Mouse (Mus musculus): ENCODE data around the gene Hbb-bh1. TPM values are rescaled to one million over a fixed set of nuclear protein-coding genes. Genes with fewer than 3 reads are reported as not detected.
"Not testable (repeated sequence)": the region's sequence is repeated elsewhere in the genome, so short reads cannot be mapped to it uniquely, and the experiment has no call there.

Gene Hbb-bh1
- total RNA-seq, 2 experiments from 2014 or later = not detected

- DNase-seq = no peak
Observed at GRCm38 (mm10) chr7:103811223-103811845, 31.6 kb downstream of the Hbb-bh1 start.

GRCm38 (mm10) chr7:103810746-103811145, 32.2 kb downstream of the Hbb-bh1 start:
- no peak for DNase-seq

- no peak for DNase-seq
Observed at GRCm38 (mm10) chr7:103810296-103810695, 32.7 kb downstream of the Hbb-bh1 start.

GRCm38 (mm10) chr7:103809801-103810155, 33.2 kb downstream of the Hbb-bh1 start:
- DNase-seq = no peak

- no peak for DNase-seq
Observed at GRCm38 (mm10) chr7:103808971-103809800, 33.8 kb downstream of the Hbb-bh1 start.

GRCm38 (mm10) chr7:103808120-103808519, 34.8 kb downstream of the Hbb-bh1 start:
- DNase-seq = not testable (repeated sequence)

- DNase-seq = peak; percentile 15
Observed at GRCm38 (mm10) chr7:103806856-103807255, 36.1 kb downstream of the Hbb-bh1 start.

- DNase-seq = no peak
Observed at GRCm38 (mm10) chr7:103792669-103793388, 50.1 kb downstream of the Hbb-bh1 start.

GRCm38 (mm10) chr7:103791721-103792120, 51.2 kb downstream of the Hbb-bh1 start, which contains the start of gene Olfr67:
Gene Olfr67 (minus strand): TSS chr7:103791821.
- DNase-seq = no peak

Other genes starting within 250 kb of the Hbb-bh1 start
- gene Olfr619, start 242.6 kb downstream of the Hbb-bh1 start, total RNA-seq (2021) = not detected
- not detected for gene Olfr620, start 230.6 kb downstream of the Hbb-bh1 start, total RNA-seq (2021)
- not detected for gene Olfr622, start 200.5 kb downstream of the Hbb-bh1 start, total RNA-seq (2021)
- gene Olfr623, start 179.5 kb downstream of the Hbb-bh1 start, total RNA-seq (2021) = not detected
- gene Olfr624, start 172.0 kb downstream of the Hbb-bh1 start, total RNA-seq (2021) = not detected
- gene Olfr625-ps1, start 160.4 kb downstream of the Hbb-bh1 start, total RNA-seq (2021) = not detected
- not detected for gene Olfr243, start 128.5 kb downstream of the Hbb-bh1 start, total RNA-seq (2021)
- not detected for gene Olfr628, start 112.8 kb downstream of the Hbb-bh1 start, total RNA-seq (2021)
- not detected for gene Olfr629, start 98.2 kb downstream of the Hbb-bh1 start, total RNA-seq (2021)
- gene Olfr630, start 85.8 kb downstream of the Hbb-bh1 start, total RNA-seq (2021) = not detected
- not detected for gene Olfr69, start 71.6 kb downstream of the Hbb-bh1 start, total RNA-seq (2021)
- gene Olfr68, start 63.5 kb downstream of the Hbb-bh1 start, total RNA-seq (2021) = not detected
- not detected for gene Olfr67, start 51.3 kb downstream of the Hbb-bh1 start, total RNA-seq (2021)
- gene Hbb-bt, start 29.2 kb downstream of the Hbb-bh1 start, total RNA-seq (2021) = 1,000 to 10,000 TPM in 1 of 2 experiments, 100 to 1,000 TPM in 1; 541 to 1,864 TPM
- over 10,000 TPM in 1 of 2 experiments, 1,000 to 10,000 TPM in 1; 4,494 to 12,962 TPM for gene Hbb-bs, start 15.1 kb downstream of the Hbb-bh1 start, total RNA-seq (2021)
- gene Hbb-bh2, start 2.6 kb downstream of the Hbb-bh1 start, total RNA-seq (2021) = not detected
- under 1 TPM in 1 of 2 experiments, not detected in 1; 0.74 TPM for gene Hbb-y, start 10.1 kb upstream of the Hbb-bh1 start, total RNA-seq (2021)
- gene Olfr66, start 43.1 kb upstream of the Hbb-bh1 start, total RNA-seq (2021) = not detected
- not detected for gene Olfr64, start 51.3 kb upstream of the Hbb-bh1 start, total RNA-seq (2021)
- not detected for gene Olfr65, start 60.3 kb upstream of the Hbb-bh1 start, total RNA-seq (2021)
- gene Olfr631, start 85.7 kb upstream of the Hbb-bh1 start, total RNA-seq (2021) = not detected
- gene Olfr632, start 91.2 kb upstream of the Hbb-bh1 start, total RNA-seq (2021) = not detected
- gene Olfr633, start 101.3 kb upstream of the Hbb-bh1 start, total RNA-seq (2021) = not detected
- gene Olfr635, start 128.0 kb upstream of the Hbb-bh1 start, total RNA-seq (2021) = under 1 TPM in 1 of 2 experiments, not detected in 1; 0.05 TPM
- not detected for gene Olfr638, start 155.6 kb upstream of the Hbb-bh1 start, total RNA-seq (2021)
- under 1 TPM in 1 of 2 experiments, not detected in 1; 0.05 TPM for gene Olfr639, start 174.1 kb upstream of the Hbb-bh1 start, total RNA-seq (2021)
- not detected for gene Olfr640, start 182.4 kb upstream of the Hbb-bh1 start, total RNA-seq (2021)
- gene Olfr641, start 192.3 kb upstream of the Hbb-bh1 start, total RNA-seq (2021) = not detected
- gene Olfr642, start 209.5 kb upstream of the Hbb-bh1 start, total RNA-seq (2021) = not detected
- gene 4930516K23Rik, start 218.3 kb upstream of the Hbb-bh1 start, total RNA-seq (2021) = not detected
- gene Olfr644, start 228.7 kb upstream of the Hbb-bh1 start, total RNA-seq (2021) = not detected
- gene Olfr645, start 242.3 kb upstream of the Hbb-bh1 start, total RNA-seq (2021) = not detected